Mouse (Mus musculus) heart, adult 8-10 months (tissue): ENCODE results near the gene Wscd2. TPM values are rescaled to one million over a fixed set of nuclear protein-coding genes. Genes with fewer than 3 reads are reported as not detected.

Source experiments
- DNase-seq: peaks from one replicate; pipeline ENCODE4 v3.0.0; 2022; ENCODE audit warnings: low spot score
- total RNA-seq, 4 experiments: library from RNA; stranded (reverse); gene quantifications; 2 replicates each; pipeline ENCODE4 v1.2.4; 2022

Gene Wscd2
- total RNA-seq, 4 experiments from 2014 or later = 0.11 to 0.23 (median 0.16) TPM; not detected in 1

GRCm38 (mm10) chr5:113480451-113480850, 9.7 kb upstream of the Wscd2 start:
- DNase-seq = no peak

- DNase-seq = no peak
Observed at GRCm38 (mm10) chr5:113485584-113486162, 4.5 kb upstream of the Wscd2 start.

- no peak for DNase-seq
Observed at GRCm38 (mm10) chr5:113487879-113488278, 2.3 kb upstream of the Wscd2 start.

- no peak for DNase-seq
Observed at GRCm38 (mm10) chr5:113489617-113490016, 516 bp upstream of the Wscd2 start.

- no peak for DNase-seq
Observed at GRCm38 (mm10) chr5:113490467-113491260, 531 bp downstream of the Wscd2 start.

- no peak for DNase-seq
Observed at GRCm38 (mm10) chr5:113491552-113491951, 1.4 kb downstream of the Wscd2 start.

- DNase-seq = no peak
Observed at GRCm38 (mm10) chr5:113491988-113492387, 1.9 kb downstream of the Wscd2 start.

GRCm38 (mm10) chr5:113492417-113493035, 2.4 kb downstream of the Wscd2 start:
- no peak for DNase-seq

GRCm38 (mm10) chr5:113493997-113494396, 3.9 kb downstream of the Wscd2 start:
- no peak for DNase-seq

GRCm38 (mm10) chr5:113496926-113497325, 6.8 kb downstream of the Wscd2 start:
- DNase-seq = no peak

- no peak for DNase-seq
Observed at GRCm38 (mm10) chr5:113499421-113499820, 9.3 kb downstream of the Wscd2 start.

GRCm38 (mm10) chr5:113503276-113503675, 13.1 kb downstream of the Wscd2 start:
- no peak for DNase-seq

GRCm38 (mm10) chr5:113504654-113505053, 14.5 kb downstream of the Wscd2 start:
- no peak for DNase-seq

GRCm38 (mm10) chr5:113506065-113506464, 15.9 kb downstream of the Wscd2 start:
- no peak for DNase-seq

GRCm38 (mm10) chr5:113506779-113507178, 16.6 kb downstream of the Wscd2 start:
- DNase-seq = no peak

GRCm38 (mm10) chr5:113509167-113509566, 19.0 kb downstream of the Wscd2 start:
- no peak for DNase-seq

GRCm38 (mm10) chr5:113513640-113514039, 23.5 kb downstream of the Wscd2 start:
- DNase-seq = no peak

- no peak for DNase-seq
Observed at GRCm38 (mm10) chr5:113514062-113514461, 23.9 kb downstream of the Wscd2 start.

GRCm38 (mm10) chr5:113516119-113516872, 26.2 kb downstream of the Wscd2 start:
- no peak for DNase-seq

- DNase-seq = no peak
Observed at GRCm38 (mm10) chr5:113516873-113517336, 26.8 kb downstream of the Wscd2 start.

GRCm38 (mm10) chr5:113517387-113517786, 27.3 kb downstream of the Wscd2 start:
- DNase-seq = no peak

GRCm38 (mm10) chr5:113521037-113521436, 30.9 kb downstream of the Wscd2 start:
- DNase-seq = no peak
